Mouse (Mus musculus) lung, adult 2 months (tissue): ENCODE measurements around the gene Noc3l.

Source experiments
- CTCF ChIP-seq: fragments of 200-500 bp; IDR thresholded peaks from 2 replicates; pipeline ENCODE4 v1.5.1; 2011; ENCODE audit warnings: mild to moderate bottlenecking, low read length, control low read depth; ENCODE audit not compliant: insufficient read depth
- POLR2A ChIP-seq: fragments of 200-500 bp; IDR thresholded peaks from 2 replicates; pipeline ENCODE4 v1.6.1; 2011; ENCODE audit warnings: low read depth, mild to moderate bottlenecking, control low read depth, low read length, borderline replicate concordance; ENCODE audit errors: extremely low read depth

- no peak for TF ChIP-seq POLR2A
- no peak for TF ChIP-seq CTCF
These were observed 58.6 kb downstream of the Noc3l start for GRCm38 (mm10) chr19:38760441-38760840.
